Mouse (Mus musculus): ENCODE results near the gene Olfr1328.

GRCm38 (mm10) chr4:118967711-118968110, 29.3 kb upstream of the Olfr1328 start:
- TF ChIP-seq FLI1 (IDR thresholded peaks at IDR 0.05; ENCODE audit: low read length), result no peak
- TF ChIP-seq GATA1 (IDR thresholded peaks at IDR 0.05; ENCODE audit: borderline replicate concordance, low read length), result no peak
